Mouse (Mus musculus) layer of hippocampus, postnatal 10 days (tissue): ENCODE measurements at regions not wholly inside any gene's neighbourhood (a gene's known extent, or its start where the extent isn't known, plus 50 kb on each side); places are given as distances from the start of the nearest gene placed in this dataset.

Source experiments
- DNase-seq, 2 experiments: peaks; one replicate each; pipeline ENCODE4 v3.0.0; 2021; ENCODE audit warnings: low spot score in 2 of 2
- microRNA-seq, 2 experiments: library from miRNA; unstranded; fragments of <30 nt; microRNA quantifications; one replicate each; pipeline ENCODE4 v1.2.0; 2021

- DNase-seq, result no peak
Observed at GRCm38 (mm10) chr12:35246226-35247014, 199.4 kb downstream of the Snx13 start.

- no peak for DNase-seq
Observed at GRCm38 (mm10) chr12:35232322-35232673, 185.3 kb downstream of the Snx13 start.

- DNase-seq, result no peak
Observed at GRCm38 (mm10) chr12:35231414-35232321, 184.7 kb downstream of the Snx13 start.

- no peak for DNase-seq
Observed at GRCm38 (mm10) chr12:35220429-35220828, 173.4 kb downstream of the Snx13 start.

- DNase-seq, result no peak
Observed at GRCm38 (mm10) chr12:35220002-35220401, 173.0 kb downstream of the Snx13 start.

- DNase-seq, result no peak
Observed at GRCm38 (mm10) chr12:35216725-35217124, 169.7 kb downstream of the Snx13 start.

- no peak for DNase-seq
Observed at GRCm38 (mm10) chr12:35209399-35209798, 162.4 kb downstream of the Snx13 start.

- DNase-seq, result no peak
Observed at GRCm38 (mm10) chr12:35207605-35208004, 160.6 kb downstream of the Snx13 start.

- no peak for DNase-seq
Observed at GRCm38 (mm10) chr12:35203398-35203797, 156.4 kb downstream of the Snx13 start.

- DNase-seq, result no peak
Observed at GRCm38 (mm10) chr12:35200110-35200509, 153.1 kb downstream of the Snx13 start.

Small RNA genes in the stretch of these regions (microRNA-seq; reads per million reads assigned to microRNA genes)
- gene Gm44396, result 0 reads per million in 2 experiments
